Comparison of ENCODE assay signal across 14 mouse cellular contexts in genomic region chr17:49219512-49220197, GRCm38 (mm10).
DNase-seq lines count a peak whose midpoint lies in the region; ATAC-seq and TF ChIP-seq lines count a peak whose summit lies in the region.
"Had no signal": no experiment of that assay in that cellular context is flagged by ENCODE, and none has a peak within 500 bp of the region (broad histone marks: within the 10 kb centered on the region; RNA-seq: fewer than 3 reads in every experiment).

No protein-coding gene starts in this region.

- no peaks in the 10 kb centered on the region; the same call in 1 of the 2 replicates for H3K4me1 ChIP-seq in hindbrain, embryonic 16.5 days (ENCODE audit: control insufficient read depth, insufficient read depth, low read depth, low read length)
- no peaks in the 10 kb centered on the region; the same call in 1 of the 2 replicates for H3K4me1 ChIP-seq in hindbrain, embryonic 14.5 days (replicated peaks; ENCODE audit: control insufficient read depth, insufficient read depth, low read length)
- no peaks in the 10 kb centered on the region for H3K4me1 ChIP-seq in limb, embryonic 10.5 days
- no peaks in the 10 kb centered on the region for H3K4me1 ChIP-seq in thymus, adult 2 months (replicated peaks; ENCODE audit: control insufficient read depth, insufficient read depth, low read length)
- H3K4me1 ChIP-seq: kidney, embryonic 15.5 days; midbrain, embryonic 15.5 days had no signal

- H3K4me3 ChIP-seq in hindbrain, embryonic 16.5 days (ENCODE audit: low read length) = no peak overlapping the region
- H3K4me3 ChIP-seq in hindbrain, embryonic 14.5 days (replicated peaks; ENCODE audit: low read length) = no peak overlapping the region
- no peak overlapping the region for H3K4me3 ChIP-seq in limb, embryonic 10.5 days
- no peak overlapping the region for H3K4me3 ChIP-seq in thymus, adult 2 months (ENCODE audit: control insufficient read depth, insufficient read depth, low read length)
- H3K4me3 ChIP-seq: erythroblast, embryonic 14.5 days; kidney, embryonic 15.5 days; midbrain, embryonic 15.5 days had no signal

- no peak overlapping the region for H3K9ac ChIP-seq in hindbrain, embryonic 16.5 days (ENCODE audit: low read depth, low read length)
- no peak overlapping the region for H3K9ac ChIP-seq in hindbrain, embryonic 14.5 days
- H3K9ac ChIP-seq: kidney, embryonic 15.5 days; midbrain, embryonic 15.5 days had no signal

- no peaks in the 10 kb centered on the region for H3K36me3 ChIP-seq in hindbrain, embryonic 16.5 days (ENCODE audit: control insufficient read depth, insufficient read depth, low read length)
- no peaks in the 10 kb centered on the region for H3K36me3 ChIP-seq in hindbrain, embryonic 14.5 days (replicated peaks; ENCODE audit: control insufficient read depth, insufficient read depth)
- no peaks in the 10 kb centered on the region for H3K36me3 ChIP-seq in limb, embryonic 10.5 days
- H3K36me3 ChIP-seq in thymus, adult 2 months (ENCODE audit: control insufficient read depth, insufficient read depth, low read length) = no peaks in the 10 kb centered on the region
- H3K36me3 ChIP-seq: kidney, embryonic 15.5 days; midbrain, embryonic 15.5 days had no signal

- WGBS in hindbrain, embryonic 16.5 days = 46% methylated on average over 4 of the region's 4 CpGs
- WGBS in hindbrain, embryonic 14.5 days = 57% methylated on average over 4 of the region's 4 CpGs
- WGBS in limb, embryonic 10.5 days = 84% methylated on average over 4 of the region's 4 CpGs
- 90% methylated on average over 4 of the region's 4 CpGs for WGBS in thymus, adult 2 months

- no peak for DNase-seq in hindbrain, embryonic 14.5 days (ENCODE audit: low spot score)
- peak; percentile 26 to 31 for DNase-seq in frontal cortex, postnatal 14 days (ENCODE audit: low spot score in 2 of 2)
- peak; percentile 64 to 78 for DNase-seq in layer of hippocampus, postnatal 14 days (ENCODE audit: low spot score in 2 of 2)
- DNase-seq in right cerebral cortex, postnatal 10 days (ENCODE audit: low spot score in 2 of 2) = peak; percentile 65 to 71
- no peak for DNase-seq in thymus, adult 18-20 months
- no peak for DNase-seq in limb, embryonic 10.5 days (ENCODE audit: low spot score)
- DNase-seq in thymus, adult 2 months = no peak
- DNase-seq: adrenal gland, postnatal 25 days; heart, postnatal 36 days had no signal

- no peak overlapping the region for H3K4me2 ChIP-seq in hindbrain, embryonic 16.5 days (ENCODE audit: low read length)
- no peak overlapping the region for H3K4me2 ChIP-seq in hindbrain, embryonic 14.5 days (replicated peaks)
- H3K4me2 ChIP-seq: kidney, embryonic 15.5 days; midbrain, embryonic 15.5 days had no signal

- peak; percentile 80 for ATAC-seq in hindbrain, embryonic 16.5 days
- ATAC-seq in hindbrain, embryonic 14.5 days (ENCODE audit: low FRiP score) = no peak
- ATAC-seq: lung, postnatal 0 days; midbrain, embryonic 15.5 days had no signal

- no peak for TF ChIP-seq POLR2A in thymus, adult 2 months (IDR thresholded peaks at IDR 0.05; ENCODE audit: control insufficient read depth, extremely low read depth, insufficient read depth, low read length, poor library complexity)

- no peak for TF ChIP-seq CTCF in thymus, adult 2 months (IDR thresholded peaks at IDR 0.05; ENCODE audit: borderline replicate concordance, control insufficient read depth, extremely low read depth, insufficient read depth, low read length, poor library complexity)

- H3K27ac ChIP-seq in hindbrain, embryonic 16.5 days (ENCODE audit: low read depth, low read length) = no peak overlapping the region
- no peak overlapping the region for H3K27ac ChIP-seq in hindbrain, embryonic 14.5 days
- no peak overlapping the region for H3K27ac ChIP-seq in limb, embryonic 10.5 days
- H3K27ac ChIP-seq in thymus, adult 2 months (ENCODE audit: control insufficient read depth, insufficient read depth, low read length) = no peak overlapping the region
- H3K27ac ChIP-seq: kidney, embryonic 15.5 days; midbrain, embryonic 15.5 days had no signal

- H3K27me3 ChIP-seq in hindbrain, embryonic 16.5 days (replicated peaks; ENCODE audit: control insufficient read depth, insufficient read depth, low read length) = no peaks in the 10 kb centered on the region
- H3K27me3 ChIP-seq in hindbrain, embryonic 14.5 days (ENCODE audit: control insufficient read depth, insufficient read depth, low read length) = no peaks in the 10 kb centered on the region
- no peaks in the 10 kb centered on the region for H3K27me3 ChIP-seq in limb, embryonic 10.5 days (ENCODE audit: low read depth, poor library complexity, severe bottlenecking)
- no peaks in the 10 kb centered on the region for H3K27me3 ChIP-seq in thymus, adult 2 months (ENCODE audit: control insufficient read depth, insufficient read depth, low read length)
- H3K27me3 ChIP-seq: kidney, embryonic 15.5 days had no signal

- H3K9me3 ChIP-seq in hindbrain, embryonic 16.5 days (ENCODE audit: control insufficient read depth, low read length) = no peaks in the 10 kb centered on the region
- no peaks in the 10 kb centered on the region for H3K9me3 ChIP-seq in hindbrain, embryonic 14.5 days (ENCODE audit: control insufficient read depth, low read length)
- no peaks in the 10 kb centered on the region for H3K9me3 ChIP-seq in limb, embryonic 10.5 days (replicated peaks)
- H3K9me3 ChIP-seq: kidney, embryonic 15.5 days; midbrain, embryonic 15.5 days had no signal

Comparison
In these comparisons a context has a peak if more than half of its experiments do, and no peak if none do; other contexts are left out.
1. DNase-seq: peak in frontal cortex, postnatal 14 days (2 of 2), layer of hippocampus, postnatal 14 days (2 of 2) and right cerebral cortex, postnatal 10 days (2 of 2); none in hindbrain, embryonic 14.5 days (single experiment), thymus, adult 18-20 months (0 of 2), limb, embryonic 10.5 days (single experiment) and thymus, adult 2 months (single experiment).